Mouse (Mus musculus) ES-Bruce4 (cell line): ENCODE results near the gene Irgm2. TPM values are rescaled to one million over a fixed set of nuclear protein-coding genes. Genes with fewer than 3 reads are reported as not detected.
"Not testable (repeated sequence)": the region's sequence is repeated elsewhere in the genome, so short reads cannot be mapped to it uniquely, and the experiment has no call there.

Experiments
- H3K27ac ChIP-seq: 2 replicates; pipeline ENCODE4 v1.5.1; 2012; ENCODE audit warnings: low read length, inconsistent platforms; ENCODE audit not compliant: insufficient read depth
- H3K27me3 ChIP-seq: 2 replicates; pipeline ENCODE4 v1.6.1; 2012; ENCODE audit warnings: mild to moderate bottlenecking, low read length, inconsistent platforms; ENCODE audit not compliant: control insufficient read depth, poor library complexity, insufficient read depth, severe bottlenecking
- H3K36me3 ChIP-seq: 2 replicates; pipeline ENCODE4 v1.6.1; 2012; ENCODE audit warnings: inconsistent platforms, mild to moderate bottlenecking, low read length, moderate library complexity; ENCODE audit not compliant: control insufficient read depth, poor library complexity, insufficient read depth, severe bottlenecking
- H3K4me1 ChIP-seq: one replicate; pipeline ENCODE4 v1.8.1; 2011; ENCODE audit warnings: low read length; ENCODE audit not compliant: control insufficient read depth, insufficient read depth
- H3K4me3 ChIP-seq: 2 replicates; pipeline ENCODE4 v1.5.1; 2011; ENCODE audit warnings: low read depth, mild to moderate bottlenecking, low read length
- H3K9ac ChIP-seq: 2 replicates; pipeline ENCODE4 v1.6.1; 2012; ENCODE audit warnings: low read depth, mild to moderate bottlenecking, inconsistent platforms; ENCODE audit not compliant: poor library complexity, severe bottlenecking
- H3K9me3 ChIP-seq: replicated peaks from 2 replicates; pipeline ENCODE4 v1.6.1; 2012; ENCODE audit warnings: mild to moderate bottlenecking, low read length, inconsistent platforms; ENCODE audit not compliant: control insufficient read depth, poor library complexity, insufficient read depth, severe bottlenecking
- CTCF ChIP-seq: IDR thresholded peaks from one replicate; pipeline ENCODE4 v1.8.1; 2011; ENCODE audit warnings: low read depth, low read length
- EP300 ChIP-seq: IDR thresholded peaks from 2 replicates; pipeline ENCODE4 v1.6.1; 2011; ENCODE audit warnings: low read depth, low read length; ENCODE audit not compliant: insufficient read depth
- POLR2A ChIP-seq: IDR thresholded peaks from one replicate; pipeline ENCODE4 v1.8.1; 2011; ENCODE audit warnings: low read length; ENCODE audit not compliant: insufficient read depth
- polyA plus RNA-seq: library from polyadenylated mRNA; stranded (reverse); fragments of >200 nt; gene quantifications from 2 replicates; pipeline ENCODE4 v1.2.4, GENCODE M21; 2011; ENCODE audit warnings: low read depth; ENCODE audit not compliant: missing spikeins, insufficient read depth, insufficient read length

Gene Irgm2
- polyA plus RNA-seq, result 5.4 and 5.6 TPM in 2 replicates

GRCm38 (mm10) chr11:58199229-58200037 lies at the start of gene Irgm2, which contains the start of gene Igtp:
Gene Irgm2 (plus strand): TSS chr11:58199618.
Gene Igtp (plus strand): TSS chr11:58199556.
- not testable (repeated sequence) for H3K27ac ChIP-seq, H3K9ac ChIP-seq

GRCm38 (mm10) chr11:58155458-58155857 lies 44.0 kb upstream of the Irgm2 start:
- TF ChIP-seq EP300 (no peak), POLR2A (no peak), CTCF (no peak)
- no peaks in the 10 kb centered on the region for H3K27me3 ChIP-seq
- H3K36me3 ChIP-seq, result peaks cover 86% of the 10 kb centered on the region
- no peak overlapping the region for H3K27ac ChIP-seq
- no peaks in the 10 kb centered on the region for H3K9me3 ChIP-seq
- no peak overlapping the region for H3K9ac ChIP-seq
- H3K4me3 ChIP-seq, result no peak overlapping the region
- H3K4me1 ChIP-seq, result no peaks in the 10 kb centered on the region

More at GRCm38 (mm10) chr11:58199229-58200037, at the start of gene Irgm2, which contains the start of gene Igtp:
- not testable (repeated sequence) for H3K27me3 ChIP-seq, H3K36me3 ChIP-seq, H3K4me1 ChIP-seq, H3K9me3 ChIP-seq
- peak within 1 kb of the TSS; percentile 44 for H3K4me3 ChIP-seq

DNA sequence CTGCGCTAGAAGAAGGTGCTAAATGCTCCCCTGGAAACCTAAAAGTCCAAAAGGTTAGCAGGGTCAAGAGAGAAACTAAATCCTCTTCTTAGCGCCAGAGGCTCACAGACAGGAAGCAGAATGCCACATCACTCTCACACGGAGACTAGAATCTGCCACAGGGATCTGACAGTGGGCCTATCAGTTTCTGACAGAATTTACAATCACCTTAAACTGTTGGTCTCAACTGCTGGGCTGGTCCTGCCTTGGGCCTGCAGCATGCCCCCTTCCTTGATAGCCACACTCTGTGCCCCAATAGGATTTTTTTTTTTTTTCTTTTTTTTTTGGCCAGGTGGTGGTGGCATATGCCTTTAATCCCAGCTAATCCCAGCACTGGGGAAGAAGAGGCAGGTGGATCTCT lies 42.5 kb upstream of the Irgm2 start:
- H3K36me3 ChIP-seq, result peaks cover 88% of the 10 kb centered on the region
- TF ChIP-seq POLR2A, result no peak
- no peak for TF ChIP-seq CTCF
- no peak overlapping the region for H3K27ac ChIP-seq
- no peaks in the 10 kb centered on the region for H3K9me3 ChIP-seq
- no peaks in the 10 kb centered on the region for H3K4me1 ChIP-seq
- no peak overlapping the region for H3K9ac ChIP-seq
- H3K4me3 ChIP-seq, result no peak overlapping the region
- no peaks in the 10 kb centered on the region for H3K27me3 ChIP-seq

DNA sequence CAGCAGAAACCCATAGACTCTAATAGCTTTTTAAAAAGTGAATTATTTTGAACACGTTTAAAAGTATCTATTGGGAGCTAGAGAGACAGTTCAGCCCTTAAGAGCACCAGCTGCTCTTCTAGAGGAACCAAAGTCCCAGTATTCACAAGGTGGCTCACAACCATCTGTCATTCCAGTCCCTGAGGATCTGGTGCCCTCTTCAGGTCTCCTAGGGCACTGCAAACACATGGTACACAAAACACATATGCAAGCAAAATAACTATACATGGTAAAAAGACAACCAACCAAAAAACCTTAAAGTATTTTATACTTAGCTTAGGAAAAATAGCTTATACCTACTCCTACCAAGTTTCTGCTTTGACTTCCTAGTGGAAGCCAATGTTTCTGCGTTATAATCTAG lies 34.3 kb upstream of the Irgm2 start:
- no peak overlapping the region for H3K4me3 ChIP-seq
- peak; percentile 34 for TF ChIP-seq CTCF
- TF ChIP-seq EP300, result no peak
- peaks cover 4% of the 10 kb centered on the region for H3K9me3 ChIP-seq
- no peaks in the 10 kb centered on the region for H3K4me1 ChIP-seq
- H3K9ac ChIP-seq, result no peak overlapping the region
- no peaks in the 10 kb centered on the region for H3K27me3 ChIP-seq
- no peak overlapping the region for H3K27ac ChIP-seq
- peaks cover 60% of the 10 kb centered on the region for H3K36me3 ChIP-seq

DNA sequence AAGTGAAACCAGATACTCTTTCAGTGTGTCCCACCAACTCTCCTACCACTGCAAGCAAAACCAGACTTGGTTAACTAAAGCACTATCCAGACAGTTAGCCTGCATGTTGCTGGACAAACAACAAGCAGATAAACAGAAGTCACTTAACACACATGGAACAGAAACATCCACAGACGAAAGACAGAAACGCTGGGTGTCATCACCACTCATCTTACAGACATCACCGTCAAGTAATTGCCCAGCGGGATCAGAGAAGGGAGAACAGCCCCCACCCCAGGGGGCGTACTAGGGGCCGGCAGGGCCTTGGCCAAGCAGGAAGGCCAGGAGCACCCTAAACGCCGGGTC lies 31.6 kb upstream of the Irgm2 start:
- TF ChIP-seq EP300, result no peak
- no peak for TF ChIP-seq POLR2A
- TF ChIP-seq CTCF, result no peak
- peaks cover 4% of the 10 kb centered on the region for H3K9me3 ChIP-seq
- no peak overlapping the region for H3K27ac ChIP-seq

DNA sequence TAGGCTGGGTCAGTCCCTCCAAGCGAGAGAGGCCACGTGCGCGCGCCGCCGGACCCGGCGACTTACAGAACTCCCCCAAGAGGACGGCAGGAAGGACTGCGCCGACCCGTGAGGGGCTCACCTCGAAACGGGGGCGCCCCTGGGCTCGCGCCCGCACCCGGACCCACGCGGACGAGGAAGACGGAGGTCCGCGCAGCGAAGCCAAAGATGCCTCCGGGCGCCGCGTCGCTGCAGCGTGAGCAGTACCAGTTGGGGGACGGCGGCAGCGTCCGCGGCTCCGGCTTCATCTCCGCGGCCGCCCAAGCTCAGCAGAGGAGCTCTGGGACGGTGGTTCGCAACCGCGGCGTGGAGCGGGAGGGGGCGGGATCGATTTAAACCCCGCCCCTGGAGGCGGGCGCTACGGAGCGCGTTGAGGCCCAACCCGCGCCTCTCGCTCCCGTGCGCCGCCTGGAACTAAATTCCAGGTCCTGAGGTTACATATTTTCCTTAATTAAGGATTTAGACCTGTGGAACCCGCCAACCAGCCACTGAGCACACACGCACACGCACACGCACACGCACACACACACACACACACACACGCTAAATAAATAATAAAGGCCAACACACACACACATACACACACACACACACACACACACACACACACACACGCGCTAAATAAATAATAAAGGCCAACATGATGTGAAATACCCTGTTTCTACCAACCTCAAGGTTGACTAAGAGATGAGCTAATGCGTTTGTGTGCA lies 31.1 kb upstream of the Irgm2 start, which contains the start of gene Gemin5:
Gene Gemin5, minus strand, starts transcription at position 373 of the 749 bp plus-strand sequence.
- no peak for TF ChIP-seq CTCF
- TF ChIP-seq POLR2A, result peak; percentile 24

More for the DNA sequence above, 31.6 kb upstream of the Irgm2 start:
- Histone ChIP-seq H3K4me3 (peak overlapping the region; percentile 78), H3K27me3 (no peaks in the 10 kb centered on the region), H3K9ac (peak overlapping the region; percentile 78), H3K4me1 (no peaks in the 10 kb centered on the region), H3K36me3 (peaks cover 39% of the 10 kb centered on the region)

More for the DNA sequence above, 31.1 kb upstream of the Irgm2 start, which contains the start of gene Gemin5:
- Histone ChIP-seq H3K9ac (peak within 1 kb of the TSS; percentile 78), H3K9me3 (peaks cover 4% of the 10 kb centered on the region), H3K36me3 (peaks cover 34% of the 10 kb centered on the region), H3K27me3 (no peaks in the 10 kb centered on the region), H3K4me3 (peak within 1 kb of the TSS; percentile 85), H3K27ac (peak within 1 kb of the TSS; percentile 10; the same call in 1 of the 2 replicates), H3K4me1 (no peaks in the 10 kb centered on the region)
